Mouse (Mus musculus): ENCODE measurements around the gene Apba3.

The Apba3 gene

GRCm38 (mm10) chr10:81309571-81309970, 42.8 kb downstream of the Apba3 start:
- DNase-seq: no peak

- no peak for DNase-seq
These were observed 46.8 kb downstream of the Apba3 start for GRCm38 (mm10) chr10:81313581-81313980.

GRCm38 (mm10) chr10:81314201-81314600, 47.4 kb downstream of the Apba3 start:
- DNase-seq: no peak

- DNase-seq: no peak
These were observed 48.8 kb downstream of the Apba3 start for GRCm38 (mm10) chr10:81315587-81315986.

- DNase-seq: no peak
These were observed 49.7 kb downstream of the Apba3 start for GRCm38 (mm10) chr10:81316338-81317060.

- peak; percentile 79 for DNase-seq
These were observed 50.5 kb downstream of the Apba3 start for GRCm38 (mm10) chr10:81317273-81317672.

GRCm38 (mm10) chr10:81318589-81319329, 52.0 kb downstream of the Apba3 start:
- DNase-seq: no peak

- DNase-seq: no peak
These were observed 52.6 kb downstream of the Apba3 start for GRCm38 (mm10) chr10:81319330-81319699.

GRCm38 (mm10) chr10:81319741-81320549, 53.2 kb downstream of the Apba3 start:
- peak; percentile 99 for DNase-seq

- DNase-seq: peak; percentile 100
These were observed 54.0 kb downstream of the Apba3 start, which contains the start of gene Cactin for GRCm38 (mm10) chr10:81320550-81321347. TSS of gene Cactin (plus strand) at chr10:81321103.

- DNase-seq: no peak
These were observed 54.7 kb downstream of the Apba3 start for GRCm38 (mm10) chr10:81321436-81321835.

GRCm38 (mm10) chr10:81322444-81322843, 55.7 kb downstream of the Apba3 start:
- DNase-seq: no peak

All from liver (tissue).